Mouse (Mus musculus) G1E (cell line): ENCODE measurements around the gene Scel.

Source experiments
- CTCF ChIP-seq: IDR thresholded peaks from 2 replicates; pipeline ENCODE4 v1.5.1; 2012; ENCODE audit warnings: low read depth, low read length, inconsistent platforms, mixed read lengths
- TAL1 ChIP-seq: conservative IDR thresholded peaks from 2 replicates; pipeline ENCODE4 v1.6.1; 2012; ENCODE audit warnings: low read depth, low read length, inconsistent platforms, mixed read lengths

DNA sequence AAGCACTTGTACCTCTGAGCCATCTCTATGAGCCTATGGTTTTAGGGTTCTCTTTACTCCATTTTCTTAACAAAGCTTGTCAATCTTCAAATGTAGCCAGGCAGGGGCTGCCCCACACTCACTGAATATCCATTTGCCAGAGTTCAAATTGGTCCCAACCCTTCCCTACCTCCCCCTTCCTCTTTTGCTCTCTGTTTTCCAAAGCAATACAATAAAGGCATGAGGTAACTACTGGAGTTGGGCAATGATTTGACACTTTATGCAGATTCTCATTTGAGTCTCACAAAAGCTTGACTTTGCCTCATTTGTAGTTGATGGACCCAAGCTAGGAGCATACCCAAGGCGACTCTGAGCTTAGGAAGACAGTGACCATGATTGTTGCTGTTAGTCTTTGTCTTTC is 13.1 kb downstream of the Scel start:
- TF ChIP-seq CTCF (no peak), TAL1 (no peak)
